Mouse (Mus musculus) adrenal gland, postnatal 14 days (tissue): ENCODE measurements around the gene Kmt5b. TPM values are rescaled to one million over a fixed set of nuclear protein-coding genes. Genes with fewer than 3 reads are reported as not detected.

Experiments
- DNase-seq: peaks from one replicate; pipeline ENCODE4 v3.0.0; 2021; ENCODE audit warnings: mixed read lengths
- total RNA-seq: library from RNA; stranded (reverse); gene quantifications from 2 replicates; pipeline ENCODE4 v1.2.3, GENCODE M21; 2021

Kmt5b gene
- total RNA-seq, 1 experiment from 2014 or later: 63.9 TPM

DNA sequence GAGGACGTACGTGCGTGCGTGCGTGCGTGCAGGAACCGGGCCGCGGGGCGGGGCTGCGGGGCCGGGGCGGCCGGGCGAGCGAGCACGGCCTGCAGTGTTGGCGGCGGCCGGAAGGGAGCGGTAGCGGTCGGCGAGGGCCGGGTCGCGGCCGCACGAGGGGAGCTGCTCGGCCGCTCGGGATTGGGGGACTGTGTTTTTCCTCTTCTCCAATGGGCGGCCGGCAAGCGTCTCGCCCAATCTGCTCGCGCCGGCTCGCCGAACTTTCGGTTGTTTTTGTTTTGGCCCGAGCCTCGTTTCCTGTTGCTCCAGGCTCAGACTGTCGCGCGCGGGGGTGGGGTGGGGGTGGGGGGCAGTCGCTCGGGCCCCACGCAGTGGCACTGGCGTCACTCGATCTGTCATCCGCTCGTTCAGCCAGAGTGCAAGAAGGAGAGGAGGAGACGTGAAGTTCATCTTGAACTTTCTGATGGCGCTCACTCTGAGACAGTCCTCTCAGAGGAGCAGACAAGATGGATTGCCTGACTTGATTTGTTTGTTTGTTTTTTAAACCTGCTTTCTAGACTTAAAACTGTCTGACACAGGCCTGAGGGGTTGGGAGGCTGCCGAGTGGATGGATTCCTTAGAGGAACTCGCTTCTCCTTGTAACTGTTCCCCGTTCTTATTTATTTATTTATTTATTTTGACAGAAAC is 1.6 kb downstream of the Kmt5b start:
- DNase-seq: peak; percentile 97

DNA sequence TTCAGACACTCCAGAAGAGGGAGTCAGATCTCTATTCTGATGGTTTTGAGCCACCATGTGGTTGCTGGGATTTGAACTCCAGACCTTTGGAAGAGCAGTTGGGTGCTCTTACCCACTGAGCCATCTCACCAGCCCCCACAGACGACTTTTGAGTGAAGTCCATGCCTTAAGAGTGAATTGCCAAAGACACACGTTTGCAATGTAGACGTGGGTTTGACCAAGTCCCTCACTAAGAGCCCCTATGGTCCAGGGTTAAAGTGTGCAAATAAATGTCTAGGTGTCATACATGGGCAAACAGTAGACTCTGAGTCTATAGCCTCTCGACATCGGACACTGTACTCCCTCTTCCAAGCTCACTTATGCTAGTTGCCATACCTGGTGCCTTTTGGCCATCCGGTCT is 2.3 kb downstream of the Kmt5b start:
- DNase-seq: no peak

DNA sequence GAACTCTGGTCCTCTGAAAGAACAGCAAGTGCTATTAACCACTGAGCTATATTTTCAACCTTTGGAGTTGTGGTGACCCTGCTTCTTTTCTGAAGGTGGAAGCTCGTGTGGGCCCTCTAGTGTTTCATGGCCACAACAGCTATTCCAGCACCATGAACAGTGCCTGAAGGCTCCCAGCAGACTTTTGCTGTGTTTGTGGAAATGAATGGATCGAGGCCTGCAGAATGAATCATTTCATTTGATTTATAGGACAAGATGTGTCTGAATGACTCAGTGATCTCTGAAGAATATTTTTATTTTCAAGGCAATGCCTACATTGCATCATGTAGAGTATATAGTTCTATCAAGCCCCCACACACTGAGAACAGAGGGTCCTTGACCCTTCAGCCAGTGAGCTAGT is 6.9 kb downstream of the Kmt5b start:
- peak; percentile 68 for DNase-seq

DNA sequence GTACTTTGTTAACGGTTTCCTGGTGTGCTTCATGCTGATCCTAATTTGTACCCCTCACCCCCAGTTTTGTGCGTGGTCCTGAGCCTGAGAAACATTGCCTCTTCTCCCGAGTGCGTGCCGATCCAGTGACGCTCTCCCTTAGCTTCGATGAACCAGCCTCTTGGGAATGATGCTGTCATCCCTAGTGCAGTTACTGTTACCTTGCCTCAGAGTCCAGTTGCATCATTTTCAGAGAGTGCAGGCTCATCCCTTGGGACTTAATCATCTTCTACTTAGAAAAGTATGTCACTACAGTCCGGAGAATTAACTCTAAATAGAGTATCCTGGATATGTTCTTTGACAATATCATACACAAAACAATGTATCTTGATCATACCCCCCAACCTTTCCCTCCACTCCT is 11.5 kb downstream of the Kmt5b start:
- peak; percentile 19 for DNase-seq

DNA sequence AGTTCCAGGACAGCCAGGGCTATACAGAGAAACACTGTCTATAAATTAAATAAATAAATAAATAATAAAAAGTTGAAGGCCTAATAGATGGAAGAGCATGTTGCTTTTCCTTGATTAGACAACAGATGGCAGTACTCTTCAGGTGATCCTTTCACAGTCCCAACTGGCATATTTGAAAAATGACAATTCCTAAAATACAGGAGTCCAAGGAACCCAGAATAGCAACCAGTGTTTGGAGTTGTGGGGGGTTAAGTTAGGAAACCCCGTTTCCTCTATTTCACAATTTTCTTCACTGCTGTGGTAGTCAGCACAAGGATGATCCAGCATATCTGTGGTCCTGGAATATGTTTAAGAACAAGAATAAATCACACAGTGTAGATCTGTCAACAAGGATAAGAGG is 22.9 kb downstream of the Kmt5b start:
- no peak for DNase-seq

DNA sequence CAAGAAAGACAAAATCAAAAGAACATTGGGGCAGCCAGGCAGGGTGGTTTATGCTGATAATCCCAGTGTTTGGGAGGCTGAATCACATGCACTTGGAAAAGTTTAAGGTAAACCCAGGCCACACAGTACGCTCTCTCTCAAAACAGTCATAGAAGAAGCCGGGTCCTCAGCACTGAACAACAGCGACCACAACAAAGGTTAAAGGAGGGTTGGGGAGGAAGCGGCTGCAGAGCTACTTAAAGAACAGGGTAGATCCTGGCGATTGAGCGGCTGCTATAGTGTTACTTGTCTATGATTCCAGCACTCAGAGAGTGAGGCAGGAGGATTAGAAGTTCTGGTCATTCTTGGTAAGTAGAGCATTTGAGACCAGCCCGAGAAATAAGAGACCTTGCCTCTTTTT is 38.3 kb downstream of the Kmt5b start:
- no peak for DNase-seq

DNA sequence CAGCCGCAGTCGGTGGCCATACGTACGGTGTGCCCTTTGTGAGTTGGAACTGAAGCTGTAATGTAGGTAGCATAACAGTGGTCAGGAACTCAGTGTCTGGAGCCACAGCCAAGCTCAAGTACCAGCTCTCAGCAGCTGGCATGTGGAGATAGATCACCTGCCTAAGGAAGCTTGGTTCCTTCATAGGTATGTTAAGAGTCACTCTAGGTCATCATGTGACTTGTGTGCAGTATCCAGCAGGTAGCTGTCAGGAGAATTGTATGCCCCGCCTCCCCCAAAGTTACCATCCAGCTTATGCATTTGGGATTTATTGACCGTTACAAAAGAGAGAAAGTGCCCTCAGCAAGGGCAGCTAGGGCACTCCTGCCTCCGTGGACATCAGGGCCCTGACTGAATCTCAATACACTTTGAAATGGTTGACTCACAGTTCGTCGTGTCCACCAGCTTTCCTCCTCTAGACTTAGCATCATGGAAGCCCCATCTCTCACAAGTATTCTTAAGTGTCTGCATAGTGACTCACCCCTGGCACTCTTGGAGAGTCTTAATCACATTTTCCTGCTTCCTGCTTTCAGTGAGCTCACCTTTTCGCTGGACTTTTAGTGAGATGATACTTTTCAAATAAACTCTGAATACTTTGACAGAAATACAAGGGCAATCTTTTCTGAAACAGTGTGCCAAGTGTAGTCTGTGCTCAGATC is 43.5 kb downstream of the Kmt5b start:
- DNase-seq: no peak

DNA sequence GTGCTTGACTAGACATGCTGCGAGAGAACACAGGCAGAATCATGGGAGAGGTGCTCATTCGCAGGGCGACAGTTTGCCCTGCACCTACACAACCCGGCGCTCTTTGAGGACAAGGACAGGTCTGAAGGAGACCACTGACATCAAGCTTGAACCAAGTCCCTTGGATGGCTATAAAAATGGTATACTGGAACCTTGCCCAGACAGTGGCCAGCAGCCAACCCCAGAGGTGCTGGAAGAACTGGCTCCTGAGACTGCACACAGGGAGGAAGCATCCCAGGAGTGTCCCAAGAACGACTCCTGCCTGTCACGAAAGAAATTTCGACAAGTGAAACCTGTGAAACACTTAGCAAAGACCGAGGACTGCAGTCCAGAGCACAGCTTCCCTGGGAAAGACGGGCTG is 47.2 kb downstream of the Kmt5b start:
- DNase-seq: peak; percentile 41

DNA sequence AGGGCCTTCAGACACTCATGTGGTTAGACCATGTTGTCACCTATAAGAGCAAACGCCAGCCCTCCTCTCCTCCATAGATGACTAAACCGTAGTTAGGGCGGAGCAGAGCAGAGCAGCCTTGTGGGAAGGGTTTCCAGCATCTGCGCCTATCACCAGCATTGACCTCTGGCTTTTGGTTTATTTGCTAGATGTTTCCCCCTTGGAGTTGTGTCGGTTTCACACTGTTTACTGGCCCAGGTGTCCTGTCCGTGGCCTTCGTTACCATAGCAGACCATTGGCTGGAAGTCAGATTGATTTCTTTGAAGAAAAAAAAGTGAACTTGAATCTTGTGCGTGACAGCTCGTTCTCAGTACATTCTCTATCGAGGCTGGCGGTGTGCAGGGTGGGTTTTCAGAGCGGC is 48.6 kb downstream of the Kmt5b start:
- DNase-seq: no peak

DNA sequence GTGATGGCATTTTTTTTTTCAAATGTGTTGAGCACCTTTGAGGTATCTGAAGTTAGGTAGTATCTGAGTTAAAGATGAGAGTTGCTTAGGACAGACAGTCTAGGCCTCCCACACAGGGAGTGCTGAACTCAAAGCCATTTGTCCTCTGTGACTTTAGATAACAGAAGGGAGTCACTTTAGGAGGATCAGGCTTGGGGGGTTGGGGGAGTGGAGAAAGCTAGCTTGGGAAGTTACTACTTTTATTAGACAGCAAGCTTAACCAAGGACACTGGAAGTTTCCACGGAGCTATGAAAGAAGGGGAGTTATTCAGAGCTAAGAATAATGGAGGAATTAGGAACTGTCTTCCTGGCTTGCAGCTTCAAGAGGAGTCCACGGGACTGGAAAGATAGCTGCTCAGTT is 51.9 kb downstream of the Kmt5b start:
- no peak for DNase-seq

DNA sequence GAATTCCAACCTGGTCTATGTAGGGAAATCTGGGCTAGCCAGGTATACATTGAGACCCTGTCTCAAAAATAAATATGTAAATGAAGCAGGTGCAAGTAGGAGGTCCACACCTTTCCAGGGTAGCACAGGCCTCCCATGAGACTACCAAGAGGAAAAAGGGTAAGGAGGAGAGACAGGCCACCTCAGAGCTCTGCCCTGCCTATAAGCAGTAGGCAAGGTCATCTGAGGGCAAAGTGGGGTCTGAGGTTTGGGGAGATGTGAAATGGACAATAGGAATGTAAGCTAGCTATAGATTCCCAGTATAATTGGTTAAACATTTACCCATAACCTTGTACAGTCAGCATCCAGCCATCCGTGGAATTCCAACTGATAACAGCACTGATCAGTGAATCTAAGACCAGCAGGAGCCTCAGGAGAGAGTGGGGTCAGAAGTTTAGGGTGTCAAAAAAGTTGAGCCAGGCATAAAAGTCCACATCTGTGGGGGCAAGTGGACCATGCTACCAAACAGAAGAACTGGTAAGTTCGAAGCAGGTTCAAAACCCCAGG is 52.8 kb downstream of the Kmt5b start:
- DNase-seq: no peak

DNA sequence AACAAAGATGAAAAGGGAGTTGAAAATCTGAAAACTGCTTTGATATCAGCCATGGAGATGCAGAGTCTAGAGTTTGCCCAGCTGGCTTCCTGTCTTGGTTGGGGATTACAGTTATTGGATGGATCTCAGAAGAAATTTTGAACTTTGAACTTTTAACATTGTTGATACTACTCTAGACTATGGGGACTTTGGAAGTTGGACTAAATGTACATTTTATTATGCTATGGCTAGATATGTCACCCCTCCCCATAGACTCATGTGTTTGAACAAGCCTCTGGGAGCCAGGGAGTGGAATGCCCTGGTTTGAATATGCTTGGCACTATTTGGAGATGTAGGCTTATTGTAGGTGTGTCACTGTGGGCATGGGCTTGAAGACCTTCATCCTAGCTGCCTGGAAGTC is 57.8 kb downstream of the Kmt5b start:
- no peak for DNase-seq

DNA sequence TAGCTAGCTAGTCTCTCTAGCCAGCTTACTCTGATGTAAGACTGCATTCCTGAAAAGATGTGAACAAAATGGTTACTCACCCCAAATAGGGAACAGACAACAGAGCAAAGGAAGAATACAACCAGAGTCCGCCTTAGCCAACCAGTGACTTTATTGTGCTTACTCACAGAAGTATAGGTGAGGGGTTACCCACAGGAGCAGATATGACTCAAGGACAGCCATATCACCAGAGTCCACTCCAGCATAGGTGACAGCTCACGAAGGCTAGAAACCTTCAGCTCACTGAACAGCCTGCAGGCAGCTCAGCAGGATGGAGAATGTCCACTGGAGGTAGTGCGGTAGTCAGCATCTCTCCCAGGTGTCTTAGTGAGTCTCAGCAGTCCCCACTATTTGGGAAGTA is 62.6 kb downstream of the Kmt5b start:
- no peak for DNase-seq

DNA sequence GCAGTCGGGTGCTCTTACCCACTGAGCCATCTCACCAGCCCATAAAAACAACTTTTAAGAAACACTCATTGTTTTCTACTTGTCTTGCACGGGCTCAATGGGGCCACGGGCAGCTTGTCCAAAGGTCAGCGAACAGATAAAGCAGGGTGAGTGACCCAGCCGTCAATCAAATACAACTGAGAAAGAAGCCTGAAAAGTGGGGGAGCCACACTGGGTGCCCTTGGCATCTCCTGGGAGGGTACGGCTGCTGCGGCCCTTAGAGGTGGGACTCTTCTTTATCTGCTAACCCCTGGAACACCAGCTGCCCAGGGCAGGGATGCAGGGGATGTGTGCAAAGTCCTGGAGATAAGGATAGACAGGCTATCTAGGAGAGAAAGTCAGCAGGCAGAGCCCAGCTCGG is 64.5 kb downstream of the Kmt5b start:
- DNase-seq: peak; percentile 4

DNA sequence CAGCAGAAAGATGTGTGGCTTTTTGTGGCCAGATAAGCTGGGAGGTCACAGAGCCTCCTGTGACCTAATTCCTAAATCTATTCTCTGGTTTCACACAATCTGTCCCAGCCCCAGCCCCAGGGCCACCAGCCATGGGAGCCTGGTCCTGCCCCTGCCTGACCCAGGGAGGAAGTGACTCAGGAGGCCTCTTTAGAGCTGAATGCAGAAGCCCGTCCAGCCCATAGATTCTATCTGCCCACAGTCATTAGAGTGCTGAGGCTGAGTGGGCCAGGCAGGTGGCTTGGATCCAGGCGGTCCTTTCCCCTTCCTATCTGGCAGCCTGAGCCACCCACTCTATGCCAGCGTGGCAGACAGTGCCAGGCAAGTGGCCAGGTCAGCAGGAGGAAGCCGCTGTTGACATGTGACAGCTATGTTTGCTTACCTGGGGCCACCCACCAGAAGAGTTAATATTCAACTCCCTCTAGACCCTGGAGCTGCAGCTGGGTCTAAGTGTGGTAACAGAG is 65.7 kb downstream of the Kmt5b start:
- DNase-seq: peak; percentile 80

DNA sequence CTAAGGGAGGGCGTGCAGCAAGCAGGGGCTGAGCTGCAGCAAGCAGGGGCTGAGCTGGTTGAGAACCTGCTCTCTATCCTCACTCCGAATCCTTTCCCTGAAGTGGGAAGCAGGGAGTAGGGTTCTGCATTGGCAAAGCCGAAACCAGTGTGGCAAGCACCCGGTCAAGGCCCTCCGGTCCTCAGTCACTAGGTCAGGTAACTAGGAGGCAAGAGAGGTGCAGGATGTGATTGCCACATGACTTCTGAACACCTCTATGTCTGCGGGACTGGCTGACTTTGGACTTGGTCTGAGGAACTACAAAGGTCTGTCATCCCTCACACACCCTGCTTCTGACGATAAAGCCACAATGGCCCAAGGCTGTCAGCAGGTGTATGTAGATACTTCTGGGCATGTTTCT is 67.1 kb downstream of the Kmt5b start:
- peak; percentile 3 for DNase-seq

DNA sequence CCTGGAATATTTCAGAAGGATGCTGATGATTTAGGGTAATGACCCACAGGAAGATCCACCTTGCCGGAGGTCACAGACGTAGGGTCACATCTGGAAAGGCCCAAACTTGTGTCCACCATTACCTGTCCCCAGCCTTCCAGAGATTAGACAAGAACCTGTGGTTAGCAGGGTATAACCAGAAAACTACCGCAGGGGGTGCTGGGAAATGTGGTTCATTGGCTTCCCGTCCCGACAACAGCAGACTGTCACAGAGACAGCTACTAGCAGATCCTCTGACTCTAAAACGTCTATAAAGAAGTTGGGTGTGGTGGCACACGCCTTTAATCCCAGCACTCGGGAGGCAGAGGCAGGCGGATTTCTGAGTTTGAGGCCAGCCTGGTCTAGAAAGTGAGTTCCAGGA is 69.6 kb downstream of the Kmt5b start:
- no peak for DNase-seq

DNA sequence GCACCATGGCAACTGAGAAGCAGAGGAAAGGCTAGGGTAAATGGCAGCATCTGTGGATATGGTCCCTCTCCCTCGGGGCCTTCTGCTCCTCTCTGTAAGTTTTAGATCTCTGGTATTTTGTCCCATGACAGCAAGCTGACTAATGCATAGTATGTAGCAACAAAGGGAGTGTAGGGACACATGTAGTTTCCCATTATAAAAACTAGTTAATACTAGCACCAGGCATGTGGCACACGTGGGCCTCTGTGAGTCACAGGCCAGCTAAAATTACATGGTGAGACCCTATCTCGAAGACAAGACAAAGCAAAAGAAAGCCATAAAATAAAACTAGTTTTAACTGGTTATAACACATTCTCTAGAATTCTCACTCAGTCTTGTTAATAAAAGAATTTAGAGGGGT is 71.7 kb downstream of the Kmt5b start:
- DNase-seq: no peak

DNA sequence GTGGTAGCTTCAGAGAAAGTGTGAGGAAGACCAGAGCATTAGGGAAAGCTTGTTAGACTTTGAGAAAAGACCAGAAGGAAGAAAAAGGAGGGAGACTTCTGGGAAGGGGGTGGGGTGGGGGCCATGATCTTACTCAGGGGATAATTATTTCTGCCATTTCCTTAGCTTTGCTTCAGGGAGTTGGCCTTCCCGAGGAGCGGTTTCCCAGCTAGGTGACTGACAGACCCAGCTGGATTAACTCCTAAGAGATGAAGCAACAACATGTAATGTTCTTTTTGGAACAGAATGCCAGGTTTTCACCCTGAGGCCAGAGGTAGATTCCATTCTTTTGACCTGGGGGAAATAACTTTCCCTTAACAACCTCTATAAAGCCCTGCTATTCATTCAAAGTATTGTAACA is 72.5 kb downstream of the Kmt5b start:
- DNase-seq: peak; percentile 11

DNA sequence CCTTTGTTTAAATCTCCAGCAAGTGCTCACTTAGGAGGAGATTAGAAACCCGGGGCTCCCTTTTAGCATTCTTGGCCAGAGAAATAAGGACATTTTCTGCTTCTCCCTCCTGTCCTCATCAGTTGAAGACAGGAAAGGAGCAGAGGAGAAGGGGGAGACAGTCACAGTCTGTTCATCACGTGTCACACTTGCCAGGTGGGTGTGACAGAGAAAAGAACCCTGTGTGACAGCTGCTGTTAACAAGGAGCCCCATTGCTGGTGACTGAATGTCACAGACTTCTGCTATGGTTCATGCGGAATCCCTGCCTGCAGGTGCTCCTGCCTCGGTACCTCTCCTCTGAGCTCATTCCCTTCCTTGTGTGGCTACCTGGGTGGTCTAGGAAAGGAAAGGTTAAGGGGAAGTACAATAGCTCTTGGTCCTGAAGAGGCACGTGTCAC is 73.0 kb downstream of the Kmt5b start:
- peak; percentile 3 for DNase-seq

DNA sequence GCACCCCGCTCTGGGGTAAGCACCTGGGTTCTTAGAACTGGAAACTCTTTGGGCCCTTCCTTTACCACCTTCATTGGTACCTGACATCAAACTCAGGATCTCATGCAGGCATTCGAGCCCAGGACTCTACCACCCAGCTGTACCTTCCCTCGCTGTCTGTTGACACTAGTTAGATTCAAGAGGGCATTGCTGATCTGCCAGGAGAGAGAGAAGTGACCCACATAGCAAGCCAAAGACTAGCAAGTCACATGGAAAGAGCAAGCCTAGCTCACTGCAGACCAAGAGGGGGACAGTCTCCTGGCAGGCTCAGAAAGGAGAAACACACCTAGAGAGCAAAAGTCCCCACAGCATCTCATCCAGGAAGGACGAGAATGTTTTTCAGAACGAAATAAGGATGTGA is 73.5 kb downstream of the Kmt5b start:
- no peak for DNase-seq

DNA sequence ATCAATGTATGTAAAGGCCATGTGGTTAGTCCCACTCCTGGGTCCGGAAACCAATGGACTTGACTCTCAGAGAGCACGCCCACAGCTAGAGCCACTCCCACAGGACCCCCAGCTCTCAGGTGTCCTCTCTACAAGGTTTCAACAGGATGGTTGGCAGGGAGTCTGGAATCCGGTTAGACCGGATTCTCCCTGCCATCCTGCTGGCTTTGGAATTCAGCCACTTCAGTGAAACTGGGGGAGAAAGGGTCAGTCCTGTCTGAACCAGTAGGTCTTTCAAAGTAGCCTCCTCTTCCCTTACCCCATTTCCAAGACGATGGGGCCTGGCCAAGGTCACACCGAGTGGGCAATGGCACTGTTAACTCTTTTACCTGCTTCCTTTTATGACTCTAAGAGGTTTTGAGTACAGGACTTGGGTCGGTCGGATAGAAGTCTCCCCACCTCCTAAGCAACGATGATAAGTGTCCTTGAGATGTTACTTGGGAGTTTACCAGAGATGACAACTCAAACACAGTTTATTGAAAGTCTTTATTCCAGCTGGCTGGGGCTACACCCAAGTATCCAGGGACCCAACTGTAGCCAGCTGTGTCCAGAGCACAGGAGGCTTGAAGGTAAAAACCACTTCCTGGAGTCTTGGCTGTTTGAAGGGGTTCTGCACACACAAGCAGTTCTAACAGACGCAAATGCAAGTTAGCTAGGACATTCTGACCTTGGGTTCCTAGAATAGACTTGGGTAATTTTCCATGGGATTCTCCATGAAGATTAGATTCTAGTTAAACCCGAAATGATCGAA is 75.3 kb downstream of the Kmt5b start:
- peak; percentile 17 for DNase-seq

DNA sequence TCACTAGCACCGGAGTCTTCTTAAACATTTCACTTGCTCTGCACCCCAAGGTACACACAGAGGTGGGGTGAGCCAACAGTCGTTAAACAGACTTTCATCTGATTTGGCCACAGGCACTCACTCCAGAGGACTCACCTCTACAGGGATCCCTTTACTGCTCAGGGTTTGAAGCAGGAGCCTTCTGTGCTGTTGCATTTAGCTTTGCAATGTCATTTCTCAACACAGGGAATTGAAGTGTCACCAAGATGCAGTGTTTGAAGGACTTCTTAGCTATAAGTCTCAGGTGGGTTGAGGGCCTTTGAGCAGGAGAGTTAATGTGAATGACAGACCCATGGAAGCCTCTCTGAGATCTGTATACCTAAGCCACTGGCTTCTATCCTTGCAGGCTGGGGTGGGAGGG is 76.4 kb downstream of the Kmt5b start:
- peak; percentile 2 for DNase-seq
